Mouse (Mus musculus) limb, embryonic 14.5 days (tissue): ENCODE results near the gene Rnf19b. TPM values are rescaled to one million over a fixed set of nuclear protein-coding genes. Genes with fewer than 3 reads are reported as not detected.

Experiments
- ATAC-seq: fragments of 200-750 bp; cut with Nextera tagmentation; 2 replicates; pipeline ENCODE4 v1.8.0; 2017; ENCODE audit warnings: low read depth, moderate number of reproducible peaks, moderate TSS enrichment; ENCODE audit not compliant: low FRiP score
- DNase-seq: peaks from one replicate; pipeline ENCODE4 v3.0.0-alpha.2; 2015; ENCODE audit warnings: low spot score
- H3K27ac ChIP-seq: fragments of 300-500 bp; sonication (generic); replicated peaks from 2 replicates; pipeline ENCODE4 v1.5.1; 2014; ENCODE audit warnings: low read depth, mild to moderate bottlenecking, low read length, moderate library complexity, mixed read lengths
- H3K27me3 ChIP-seq: fragments of 300-500 bp; sonication (generic); 2 replicates; pipeline ENCODE4 v1.6.1; 2014; ENCODE audit warnings: low read length, mixed read lengths; ENCODE audit not compliant: control insufficient read depth, insufficient read depth
- H3K36me3 ChIP-seq: fragments of 300-500 bp; sonication (generic); 2 replicates; pipeline ENCODE4 v1.6.1; 2014; ENCODE audit warnings: mild to moderate bottlenecking, low read length, moderate library complexity, mixed read lengths; ENCODE audit not compliant: control insufficient read depth, insufficient read depth
- H3K4me1 ChIP-seq: fragments of 300-500 bp; sonication (generic); 2 replicates; pipeline ENCODE4 v1.6.1; 2014; ENCODE audit warnings: antibody characterized with exemption, low read length, mixed read lengths; ENCODE audit not compliant: control insufficient read depth, insufficient read depth
- H3K4me2 ChIP-seq: fragments of 300-500 bp; sonication (generic); replicated peaks from 2 replicates; pipeline ENCODE4 v1.6.1; 2014; ENCODE audit warnings: low read depth, mild to moderate bottlenecking, low read length, moderate library complexity; ENCODE audit not compliant: severe bottlenecking
- H3K4me3 ChIP-seq: fragments of 300-500 bp; sonication (generic); replicated peaks from 2 replicates; pipeline ENCODE4 v1.5.1; 2014; ENCODE audit warnings: low read length
- H3K9ac ChIP-seq: fragments of 300-500 bp; sonication (generic); 2 replicates; pipeline ENCODE4 v1.6.1; 2014; ENCODE audit warnings: mild to moderate bottlenecking, low read depth, low read length, moderate library complexity; ENCODE audit not compliant: severe bottlenecking
- H3K9me3 ChIP-seq: fragments of 300-500 bp; sonication (generic); 2 replicates; pipeline ENCODE4 v1.6.1; 2016; ENCODE audit warnings: low read length; ENCODE audit not compliant: control insufficient read depth
- POLR2A ChIP-seq: fragments of 200-500 bp; IDR thresholded peaks from 2 replicates; pipeline ENCODE4 v1.8.0; 2012; ENCODE audit warnings: inconsistent platforms, mild to moderate bottlenecking, moderate library complexity, borderline replicate concordance; ENCODE audit not compliant: insufficient read depth, insufficient read length; ENCODE audit errors: extremely low read depth
- WGBS: fragments of 180-500 bp; shearing (Covaris S2); extraction: QIAGEN DNeasy Blood & Tissue Kit; methylation state at CpG from one replicate; pipeline ENCODE4 v1.1.7; 2014; 5-methylcytosine and 5-hydroxymethylcytosine counted together
- polyA plus RNA-seq, 2 experiments: library from polyadenylated mRNA; depleted of rRNA in 1 of 2; stranded (reverse) in 1 of 2; unstranded in 1 of 2; fragments of >200 nt; fragmentation: Nextera tagmentation in 1 of 2; extraction: Ambion mirVana in 1 of 2; gene quantifications; 2 replicates each; pipeline versions ENCODE4 v1.2.1 to v1.2.3; 2012 to 2014

Gene Rnf19b
- polyA plus RNA-seq, 2 experiments = 9.9 to 28.1 TPM

DNA sequence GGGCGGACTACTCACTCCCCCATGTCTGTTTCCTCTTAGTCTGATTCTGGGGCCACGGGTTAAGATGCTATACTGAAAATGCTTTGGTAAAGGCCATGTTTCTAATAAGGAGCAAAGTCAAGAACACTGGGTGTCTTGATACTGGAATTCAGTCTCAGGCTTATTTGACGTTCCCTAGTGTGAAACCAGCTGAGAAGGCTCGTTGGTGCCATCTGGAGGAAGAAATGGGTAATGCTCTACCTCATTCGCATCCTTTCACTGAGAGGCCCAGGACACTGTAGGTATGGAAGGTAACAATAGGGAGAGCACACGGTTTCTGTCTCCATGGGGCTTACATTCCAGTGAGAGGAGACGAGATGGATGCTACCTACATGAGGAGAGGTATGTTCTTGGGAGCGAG is 28.0 kb downstream of the Rnf19b start:
- Histone ChIP-seq H3K9me3 (no peaks in the 10 kb centered on the region), H3K4me2 (no peak overlapping the region), H3K4me1 (no peaks in the 10 kb centered on the region), H3K4me3 (no peak overlapping the region), H3K27me3 (no peaks in the 10 kb centered on the region), H3K27ac (no peak overlapping the region), H3K36me3 (peaks cover 21% of the 10 kb centered on the region), H3K9ac (no peak overlapping the region)
- ATAC-seq (no peak), DNase-seq (peak; percentile 77)
- WGBS = 30% methylated on average over 8 of the region's 8 CpGs
- TF ChIP-seq POLR2A = no peak

DNA sequence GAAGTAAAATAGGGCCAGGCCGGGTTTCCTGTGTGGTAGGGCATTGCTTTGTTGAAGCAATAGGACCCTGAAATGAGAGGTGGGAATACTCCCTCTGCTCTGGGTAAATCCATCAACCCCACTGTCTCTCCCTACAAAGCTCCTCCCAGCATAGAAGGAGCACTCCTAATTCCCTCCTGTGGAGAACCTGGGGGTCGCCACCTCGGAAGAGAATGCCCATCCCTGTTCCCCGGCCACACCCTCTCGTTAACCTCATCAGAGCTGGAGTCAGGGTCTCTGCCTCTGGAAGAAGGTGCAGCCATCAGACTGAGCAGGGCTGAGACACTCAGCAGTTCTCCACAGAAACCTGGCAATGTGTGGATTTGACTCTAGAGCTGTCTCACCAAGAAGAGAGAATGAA is 29.8 kb downstream of the Rnf19b start:
- TF ChIP-seq POLR2A = no peak
- Histone ChIP-seq H3K27me3 (no peaks in the 10 kb centered on the region), H3K27ac (no peak overlapping the region), H3K9me3 (no peaks in the 10 kb centered on the region), H3K4me3 (no peak overlapping the region), H3K4me1 (no peaks in the 10 kb centered on the region), H3K36me3 (peaks cover 14% of the 10 kb centered on the region), H3K9ac (no peak overlapping the region), H3K4me2 (no peak overlapping the region)
- no peak for DNase-seq
- 42% methylated on average over 5 of the region's 5 CpGs for WGBS
- ATAC-seq = no peak

GRCm38 (mm10) chr4:129095276-129095675 is 37.2 kb downstream of the Rnf19b start:
- DNase-seq = no peak
- Histone ChIP-seq H3K9me3 (no peaks in the 10 kb centered on the region), H3K36me3 (no peaks in the 10 kb centered on the region), H3K4me1 (no peaks in the 10 kb centered on the region), H3K9ac (no peak overlapping the region), H3K4me2 (no peak overlapping the region), H3K27me3 (no peaks in the 10 kb centered on the region), H3K4me3 (no peak overlapping the region), H3K27ac (no peak overlapping the region)
- no peak for TF ChIP-seq POLR2A
- ATAC-seq = no peak
- WGBS = 26% methylated on average over 15 of the region's 15 CpGs

DNA sequence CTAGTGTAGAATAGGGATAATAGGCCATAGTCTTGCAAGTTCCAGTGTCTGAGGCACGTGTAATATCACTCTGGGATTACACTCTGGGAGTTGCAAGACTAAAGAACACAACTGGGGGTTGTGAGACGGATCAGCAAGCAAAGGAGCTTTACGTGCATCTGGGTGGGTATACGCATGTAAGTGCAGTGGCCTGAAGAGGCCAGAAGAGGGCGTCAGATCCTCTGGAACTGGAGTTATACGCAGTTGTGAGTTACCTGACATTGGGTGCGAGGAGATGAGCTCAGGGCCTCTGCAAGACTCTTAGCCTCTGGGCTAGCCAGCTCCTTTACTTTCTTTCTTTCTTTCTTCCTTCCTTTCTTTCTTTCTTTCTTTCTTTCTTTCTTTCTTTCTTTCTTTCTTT is 38.9 kb downstream of the Rnf19b start:
- no peak overlapping the region for H3K4me2 ChIP-seq
- no peaks in the 10 kb centered on the region for H3K4me1 ChIP-seq
- H3K4me3 ChIP-seq = no peak overlapping the region
- no peaks in the 10 kb centered on the region for H3K36me3 ChIP-seq
- no peaks in the 10 kb centered on the region for H3K27me3 ChIP-seq
- DNase-seq (no peak), ATAC-seq (no peak)
- no peaks in the 10 kb centered on the region for H3K9me3 ChIP-seq
- no peak overlapping the region for H3K27ac ChIP-seq
- TF ChIP-seq POLR2A = no peak
- 78% methylated on average over 7 of the region's 7 CpGs for WGBS
- no peak overlapping the region for H3K9ac ChIP-seq

- no peak for ATAC-seq
- no peaks in the 10 kb centered on the region for H3K9me3 ChIP-seq
- no peak overlapping the region for H3K9ac ChIP-seq
- no peaks in the 10 kb centered on the region for H3K36me3 ChIP-seq
- H3K27me3 ChIP-seq = peaks cover 22% of the 10 kb centered on the region
- H3K27ac ChIP-seq = no peak overlapping the region
- no peak overlapping the region for H3K4me3 ChIP-seq
- H3K4me1 ChIP-seq = peaks cover 4% of the 10 kb centered on the region; the same call in 1 of the 2 replicates
- TF ChIP-seq POLR2A = no peak
- DNase-seq = no peak
- no peak overlapping the region for H3K4me2 ChIP-seq
- WGBS = 83% methylated on average over 14 of the region's 14 CpGs
Measured at GRCm38 (mm10) chr4:129102133-129102829, 44.2 kb downstream of the Rnf19b start.
